Mouse (Mus musculus) gastrocnemius, postnatal 14 days (tissue): ENCODE measurements around the gene Batf2. TPM values are rescaled to one million over a fixed set of nuclear protein-coding genes. Genes with fewer than 3 reads are reported as not detected.
"Not testable (repeated sequence)": the region's sequence is repeated elsewhere in the genome, so short reads cannot be mapped to it uniquely, and the experiment has no call there.

Experiments
- DNase-seq: peaks from one replicate; pipeline ENCODE4 v3.0.0; 2021; ENCODE audit warnings: mixed read lengths
- intact Hi-C: fragments of 180-260 bp; cut with DNase I; formaldehyde crosslinking; loops from one replicate; pipeline ENCODE4 v1.15.1; 2025; ENCODE audit warnings: low total_unique reads
- total RNA-seq, 2 experiments: library from RNA; stranded (reverse); gene quantifications; 2 replicates each; pipeline ENCODE4 v1.2.3; 2021

Batf2 gene
- total RNA-seq, 2 experiments from 2014 or later: 0.20 TPM; not detected in 1

- intact Hi-C loops: loop anchor here (10.0 kb wide), 1 partner anchor 163 kb away; the partner anchor contains the start of gene Pola2
- DNase-seq: peak; percentile 96
These were observed 12.9 kb upstream of the Batf2 start, which contains the start of gene Snx15 for GRCm38 (mm10) chr19:6127760-6128341. Gene Snx15, minus strand, starts transcription at chr19:6128304.

- intact Hi-C loops, DNase-seq: not testable (repeated sequence)
These were observed 10.2 kb upstream of the Batf2 start for GRCm38 (mm10) chr19:6130414-6131128.

- no peak for DNase-seq
- intact Hi-C loops: no loop called here
These were observed 8.5 kb upstream of the Batf2 start for GRCm38 (mm10) chr19:6132171-6132827.

- DNase-seq, intact Hi-C loops: not testable (repeated sequence)
These were observed 7.6 kb upstream of the Batf2 start for GRCm38 (mm10) chr19:6133197-6133596.

GRCm38 (mm10) chr19:6136397-6136796 is 4.4 kb upstream of the Batf2 start:
- DNase-seq: no peak
- intact Hi-C loops: loop anchor here (5.0 kb wide), 1 partner anchor 96 kb away; no protein-coding TSS in a partner anchor

GRCm38 (mm10) chr19:6139701-6140100 is 1.1 kb upstream of the Batf2 start:
- intact Hi-C loops: loop anchor here (5.0 kb wide), 1 partner anchor 93 kb away; no protein-coding TSS in a partner anchor

GRCm38 (mm10) chr19:6140374-6140677 is 457 bp upstream of the Batf2 start:
- DNase-seq: no peak
- intact Hi-C loops: no loop called here

More at GRCm38 (mm10) chr19:6139701-6140100, 1.1 kb upstream of the Batf2 start:
- no peak for DNase-seq

- peak; percentile 76 for DNase-seq
- intact Hi-C loops: no loop called here
These were observed 589 bp downstream of the Batf2 start, which contains the start of gene Arl2 for GRCm38 (mm10) chr19:6141394-6141749. Gene Arl2, minus strand, starts transcription at chr19:6141548.

GRCm38 (mm10) chr19:6144842-6145241 is 4.1 kb downstream of the Batf2 start:
- intact Hi-C loops: no loop called here

GRCm38 (mm10) chr19:6155174-6155573 is 14.4 kb downstream of the Batf2 start:
- intact Hi-C loops: no loop called here

More at GRCm38 (mm10) chr19:6144842-6145241, 4.1 kb downstream of the Batf2 start:
- DNase-seq: no peak

GRCm38 (mm10) chr19:6156372-6156771 is 15.6 kb downstream of the Batf2 start:
- intact Hi-C loops: no loop called here
- DNase-seq: no peak

More at GRCm38 (mm10) chr19:6155174-6155573, 14.4 kb downstream of the Batf2 start:
- no peak for DNase-seq

GRCm38 (mm10) chr19:6157220-6157619 is 16.4 kb downstream of the Batf2 start:
- intact Hi-C loops: no loop called here
- DNase-seq: no peak

GRCm38 (mm10) chr19:6163872-6164547 is 23.2 kb downstream of the Batf2 start:
- DNase-seq: peak; percentile 31
- intact Hi-C loops: no loop called here

- intact Hi-C loops: no loop called here
These were observed 26.0 kb downstream of the Batf2 start for GRCm38 (mm10) chr19:6166750-6167149.

GRCm38 (mm10) chr19:6171215-6171614 is 30.4 kb downstream of the Batf2 start:
- intact Hi-C loops: no loop called here
- DNase-seq: no peak

More at GRCm38 (mm10) chr19:6166750-6167149, 26.0 kb downstream of the Batf2 start:
- no peak for DNase-seq

- DNase-seq: no peak
- intact Hi-C loops: no loop called here
These were observed 34.0 kb downstream of the Batf2 start for GRCm38 (mm10) chr19:6174771-6175170.

- intact Hi-C loops: no loop called here
- no peak for DNase-seq
These were observed 38.0 kb downstream of the Batf2 start for GRCm38 (mm10) chr19:6178775-6179174.

GRCm38 (mm10) chr19:6181629-6182028 is 40.8 kb downstream of the Batf2 start:
- no peak for DNase-seq
- intact Hi-C loops: no loop called here

- no peak for DNase-seq
- intact Hi-C loops: no loop called here
These were observed 41.8 kb downstream of the Batf2 start for GRCm38 (mm10) chr19:6182534-6182933.

- DNase-seq: no peak
These were observed 43.3 kb downstream of the Batf2 start, which contains the start of gene Majin for GRCm38 (mm10) chr19:6184131-6184530. Gene Majin, plus strand, starts transcription at chr19:6184388.

More at GRCm38 (mm10) chr19:6184131-6184530, 43.3 kb downstream of the Batf2 start, which contains the start of gene Majin:
- intact Hi-C loops: no loop called here
